Mouse (Mus musculus): ENCODE measurements around the gene Atp4b. TPM values are rescaled to one million over a fixed set of nuclear protein-coding genes. Genes with fewer than 3 reads are reported as not detected.

The Atp4b gene
- polyA plus RNA-seq (2012; rRNA removed), result 0.23 and 0.58 TPM in 2 replicates

DNA sequence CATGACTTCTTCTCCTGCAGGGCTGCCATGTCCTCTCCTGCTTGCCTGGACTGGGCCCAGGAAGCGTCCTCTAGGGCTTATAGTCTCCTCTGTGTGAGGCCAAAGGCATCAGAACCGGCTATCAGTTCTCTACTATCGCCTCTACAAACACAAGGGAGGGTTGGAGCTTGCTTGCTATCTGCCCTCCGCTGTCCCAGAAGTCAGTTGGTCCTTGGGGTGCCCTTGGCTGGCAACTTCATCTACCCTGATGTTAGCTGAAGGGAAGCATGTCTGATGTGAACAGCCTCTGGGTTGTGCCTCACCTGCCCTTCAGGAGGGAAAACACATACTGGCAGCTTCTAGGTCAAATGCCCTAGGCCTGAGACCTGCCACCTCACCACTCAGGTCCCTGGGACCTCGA is at the start of gene Atp4b:
Gene Atp4b (minus strand): TSS at position 101 of the 400 bp plus-strand sequence.
- DNase-seq (ENCODE audit: low read depth), result no peak

DNA sequence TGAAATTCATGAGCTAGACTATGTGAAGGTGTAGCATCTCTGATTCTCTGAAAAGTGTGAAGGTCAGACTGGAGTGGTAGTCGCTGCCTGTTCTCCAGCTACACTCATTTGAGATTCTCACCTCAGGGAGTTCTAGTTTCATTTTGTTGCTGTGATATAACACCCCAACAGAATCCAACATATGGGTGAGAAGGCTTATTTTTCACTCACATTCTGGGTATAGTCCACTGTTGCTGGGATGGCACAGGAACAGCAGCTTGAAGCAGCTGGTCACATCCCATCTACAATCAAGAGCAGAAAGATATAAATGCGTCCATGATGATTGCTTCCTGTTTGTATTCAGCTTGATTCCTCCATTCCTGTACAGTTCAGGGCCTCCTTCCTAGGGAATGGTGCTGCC is 45.5 kb upstream of the Atp4b start:
- no peak for DNase-seq (ENCODE audit: low read depth)

DNA sequence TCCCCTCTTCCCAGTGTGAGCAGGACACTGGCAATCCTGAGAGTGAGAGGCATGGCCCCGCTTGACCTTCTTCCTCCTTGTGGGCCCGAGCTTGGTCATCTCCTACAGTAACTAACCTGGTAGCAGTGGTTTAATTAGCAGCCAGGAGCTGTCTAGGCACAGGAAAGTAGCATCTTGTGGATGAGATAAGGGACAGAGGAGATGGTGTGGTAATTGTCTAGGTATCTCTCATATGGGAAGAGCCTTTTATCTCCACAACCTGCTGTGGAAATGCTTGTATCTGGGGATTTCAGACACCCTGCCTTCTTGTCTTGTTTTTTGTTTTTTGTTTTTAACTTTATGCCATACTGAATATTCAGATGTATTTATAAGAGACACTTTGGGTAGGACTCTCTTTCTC is 40.9 kb upstream of the Atp4b start:
- DNase-seq (ENCODE audit: low read depth), result no peak

DNA sequence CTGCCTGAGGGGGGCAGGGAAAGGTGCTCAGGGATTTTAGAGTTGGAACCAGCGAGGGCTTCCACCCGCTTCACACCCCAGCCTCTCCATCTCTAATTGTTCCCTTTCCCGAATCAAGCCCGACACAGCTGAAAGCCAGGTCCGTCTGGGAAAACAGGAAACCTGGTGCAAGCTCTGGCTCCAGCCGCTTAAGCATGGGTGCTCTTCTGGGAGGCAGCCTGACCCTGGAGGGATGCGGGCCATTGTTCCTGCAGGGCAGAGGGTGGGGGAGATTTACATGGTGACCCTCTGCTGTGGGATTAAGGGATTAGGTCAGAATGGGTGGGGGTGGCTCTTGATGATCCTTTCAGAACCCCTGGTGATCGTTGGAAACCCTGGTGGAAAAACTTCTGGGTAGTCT is 39.4 kb upstream of the Atp4b start:
- no peak for DNase-seq (ENCODE audit: low read depth)

DNA sequence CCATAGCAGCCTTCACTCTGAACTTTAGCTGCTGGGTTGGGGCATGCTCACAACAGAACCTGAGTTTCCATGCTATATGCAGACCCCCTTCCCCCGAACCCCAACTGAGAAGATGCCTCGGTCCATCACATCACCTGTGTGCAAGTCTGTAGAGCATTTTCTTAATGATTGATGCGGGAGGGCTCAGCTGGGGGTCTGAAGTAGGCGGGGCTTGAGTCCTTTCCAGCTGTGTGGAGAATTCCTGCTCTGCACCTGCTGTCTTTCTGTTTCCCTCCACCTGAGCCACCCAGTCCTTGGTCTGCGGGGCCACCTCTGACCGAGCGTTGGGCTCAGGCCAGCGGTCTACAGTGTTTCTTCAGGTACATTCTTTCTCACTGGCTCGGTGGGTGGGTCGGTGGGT is 38.3 kb upstream of the Atp4b start, which contains the start of gene Tmem255b:
Gene Tmem255b (plus strand): TSS at position 301 of the 400 bp plus-strand sequence.
- DNase-seq (ENCODE audit: low read depth), result no peak

DNA sequence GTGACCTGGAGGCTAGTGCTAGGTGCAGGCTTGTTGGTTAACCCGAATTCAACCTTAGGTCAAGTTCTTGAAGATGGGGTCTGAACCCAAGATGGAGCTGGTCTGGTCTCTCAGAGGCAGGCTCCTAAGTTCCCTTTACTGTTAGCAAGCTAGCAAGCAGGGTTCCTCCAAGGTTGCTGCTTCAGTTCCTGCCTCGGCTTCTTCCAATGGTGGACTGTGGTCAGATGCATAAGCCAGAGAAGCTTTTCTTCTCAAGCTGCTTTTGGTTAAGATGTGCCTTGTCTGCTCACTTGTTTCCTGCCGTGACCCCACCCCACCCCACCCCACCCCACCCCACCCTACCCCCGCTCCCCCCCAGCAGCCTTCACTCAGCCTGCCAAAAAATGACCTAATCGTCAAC is 36.5 kb upstream of the Atp4b start:
- no peak for DNase-seq (ENCODE audit: low read depth)

DNA sequence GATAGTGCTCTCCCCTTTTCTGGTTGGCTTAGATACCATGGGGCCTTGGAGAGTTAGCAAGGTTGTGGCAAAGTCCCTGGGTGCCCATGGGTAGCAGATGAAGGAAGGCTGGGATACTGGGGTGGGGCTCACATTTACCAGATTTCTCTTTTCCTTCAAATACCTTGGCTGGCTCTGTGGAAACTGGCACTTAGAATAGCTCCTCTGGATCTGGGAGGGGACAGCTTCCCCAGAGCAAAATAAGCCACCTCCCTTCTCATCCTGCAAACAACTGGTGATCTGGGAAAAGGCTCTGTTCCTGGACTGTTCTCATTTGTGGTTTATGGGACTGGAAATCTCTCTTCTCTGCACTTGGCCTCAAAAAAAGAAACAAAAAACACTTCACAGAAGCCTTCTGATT is 34.2 kb upstream of the Atp4b start:
- no peak for DNase-seq (ENCODE audit: low read depth)

DNA sequence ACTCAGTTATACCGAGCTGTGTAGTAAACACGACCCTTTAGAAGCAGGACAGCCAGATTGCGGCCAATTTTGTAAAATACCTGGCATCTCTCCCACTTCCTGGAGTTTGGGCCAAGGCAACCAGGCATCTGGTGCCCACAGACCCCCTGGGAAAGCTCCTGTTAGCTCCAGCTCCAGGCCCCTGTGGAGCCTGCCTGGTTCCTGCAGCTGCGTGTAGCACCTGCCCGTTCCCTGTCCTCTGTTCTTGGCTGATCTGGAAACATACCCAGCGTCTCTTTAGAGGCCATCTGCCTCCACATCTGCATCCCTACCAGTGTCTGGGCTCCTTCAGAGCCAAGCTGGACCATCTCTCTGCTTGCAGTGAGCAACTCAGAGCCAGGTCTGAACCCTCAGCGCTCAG is 33.8 kb upstream of the Atp4b start:
- no peak for DNase-seq (ENCODE audit: low read depth)

DNA sequence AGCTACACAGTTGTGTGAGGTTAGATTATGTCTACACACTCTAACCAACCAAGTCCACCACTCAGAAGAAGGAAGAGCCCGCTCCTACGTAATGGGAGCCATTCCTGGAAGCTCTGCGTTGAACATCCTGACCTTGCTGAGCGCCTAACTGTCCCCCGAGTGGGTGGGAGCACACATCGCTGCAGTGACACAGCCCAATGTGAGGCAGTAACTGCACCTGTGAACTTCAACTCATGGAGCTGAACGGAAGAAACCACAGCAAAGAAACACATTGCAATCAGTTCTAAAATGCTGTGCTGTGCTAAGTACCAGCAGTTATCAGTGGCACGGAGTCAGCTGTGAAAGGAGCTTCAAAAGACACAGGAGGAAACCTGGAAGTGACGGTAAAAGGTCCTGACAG is 31.5 kb upstream of the Atp4b start:
- no peak for DNase-seq (ENCODE audit: low read depth)

DNA sequence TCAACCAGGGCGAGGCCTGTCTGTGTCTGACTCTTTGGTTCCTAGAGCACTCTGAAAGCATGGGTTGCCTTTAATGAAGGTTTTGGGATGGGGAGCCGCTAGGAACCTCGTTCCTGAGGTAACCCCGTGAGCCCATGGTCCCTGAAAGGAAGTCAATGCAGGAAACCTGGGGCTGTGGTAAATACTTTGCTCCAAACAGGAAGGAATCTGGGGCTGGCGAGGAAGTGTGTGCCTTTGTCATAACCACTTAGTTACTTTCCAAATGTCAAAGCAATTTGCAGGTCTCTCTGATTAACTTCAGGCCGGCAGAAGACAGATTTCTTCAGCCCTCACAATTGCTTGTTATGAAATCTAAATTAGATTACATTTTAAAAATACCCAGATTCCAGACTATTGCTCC is 30.7 kb upstream of the Atp4b start:
- DNase-seq (ENCODE audit: low read depth), result no peak

DNA sequence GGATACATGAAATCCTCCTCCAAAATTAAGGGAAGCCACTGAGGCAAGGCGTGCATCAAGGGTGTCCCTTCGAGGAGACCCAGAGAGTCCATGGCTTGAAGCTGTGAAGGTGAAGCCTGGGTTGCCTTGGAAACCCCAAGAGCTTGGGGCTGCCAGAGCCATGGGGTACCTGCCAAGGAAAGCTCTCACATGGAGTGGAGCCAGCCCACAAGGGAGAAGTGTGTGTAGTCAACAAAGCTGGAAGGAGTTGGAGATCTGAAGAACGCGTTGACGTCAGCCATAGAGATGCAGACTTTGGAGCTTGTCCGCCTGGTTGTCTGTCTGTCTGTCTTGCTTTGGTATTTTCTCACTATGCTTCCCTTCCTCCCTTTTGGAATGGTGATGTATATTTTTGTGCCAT is 24.3 kb upstream of the Atp4b start:
- DNase-seq (ENCODE audit: low read depth), result no peak

DNA sequence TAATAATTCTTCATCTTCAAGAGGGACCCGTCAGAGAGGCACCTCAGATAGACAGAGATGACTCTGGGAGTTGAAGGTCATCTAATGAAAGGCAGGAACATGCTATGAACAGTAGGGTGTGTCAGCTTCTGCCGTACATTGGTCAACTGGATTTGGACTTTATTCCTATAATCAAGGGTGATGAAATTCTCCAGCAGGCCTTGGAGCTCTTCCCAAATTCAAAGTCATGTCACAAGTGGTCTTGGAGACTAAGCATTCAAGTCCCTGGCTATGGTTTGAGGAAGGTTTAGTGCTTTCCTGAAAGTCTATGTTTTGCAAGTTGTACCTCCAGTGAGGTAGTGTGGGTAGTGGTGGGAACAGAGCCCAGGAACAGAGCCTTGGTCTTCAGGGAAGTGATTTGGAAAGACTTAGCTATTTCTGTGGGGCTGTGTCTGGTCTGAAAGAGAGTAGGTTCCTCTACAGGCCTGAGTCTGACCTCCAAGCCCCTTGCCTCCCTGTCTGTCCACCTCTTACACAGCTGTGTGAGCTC is 22.6 kb upstream of the Atp4b start:
- no peak for DNase-seq (ENCODE audit: low read depth)

DNA sequence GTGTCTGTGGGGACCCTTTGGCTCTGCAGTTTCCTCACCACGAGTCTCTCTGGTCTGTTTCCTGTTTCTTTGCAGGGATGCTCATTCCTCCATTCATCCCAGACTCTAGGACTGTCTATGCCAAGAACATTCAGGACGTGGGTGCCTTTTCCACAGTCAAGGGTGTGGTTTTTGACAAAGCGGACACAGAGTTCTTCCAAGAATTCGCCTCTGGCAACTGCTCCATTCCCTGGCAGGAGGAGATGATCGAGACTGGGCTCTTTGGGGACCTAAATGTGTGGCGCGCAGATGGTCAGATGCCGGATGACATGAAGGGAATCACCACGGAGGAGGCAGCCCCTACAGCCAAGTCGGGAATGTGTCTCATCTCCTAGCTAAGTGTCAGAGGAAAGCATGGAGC is 19.3 kb upstream of the Atp4b start:
- no peak for DNase-seq (ENCODE audit: low read depth)

DNA sequence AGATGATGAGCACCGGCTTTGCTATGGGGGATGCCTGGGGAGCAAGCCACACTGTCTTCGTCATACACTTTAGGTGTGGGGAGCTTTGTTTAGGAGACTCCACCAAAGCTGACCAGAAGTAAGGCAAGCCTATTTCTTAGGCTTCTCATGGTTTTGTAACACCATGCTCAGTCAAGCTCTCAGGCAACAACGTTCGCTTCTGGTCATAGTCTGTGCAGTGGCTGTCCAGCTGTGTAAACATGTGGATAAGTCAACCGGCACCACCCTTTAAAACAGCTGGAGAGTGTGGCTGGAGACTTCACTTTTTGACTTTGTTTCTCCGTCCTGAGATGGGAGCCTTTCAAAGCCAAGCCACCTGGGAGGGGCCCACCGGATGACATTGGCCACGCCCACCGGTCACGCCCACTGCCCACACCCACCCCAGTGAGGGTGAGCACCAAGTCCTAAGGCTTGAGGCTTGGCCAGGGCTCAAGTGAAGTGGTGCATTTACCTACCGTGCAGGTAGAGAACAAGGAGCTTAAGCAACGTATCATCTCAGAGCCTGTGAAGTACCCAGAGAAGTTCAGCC is 17.3 kb upstream of the Atp4b start:
- DNase-seq (ENCODE audit: low read depth), result no peak

DNA sequence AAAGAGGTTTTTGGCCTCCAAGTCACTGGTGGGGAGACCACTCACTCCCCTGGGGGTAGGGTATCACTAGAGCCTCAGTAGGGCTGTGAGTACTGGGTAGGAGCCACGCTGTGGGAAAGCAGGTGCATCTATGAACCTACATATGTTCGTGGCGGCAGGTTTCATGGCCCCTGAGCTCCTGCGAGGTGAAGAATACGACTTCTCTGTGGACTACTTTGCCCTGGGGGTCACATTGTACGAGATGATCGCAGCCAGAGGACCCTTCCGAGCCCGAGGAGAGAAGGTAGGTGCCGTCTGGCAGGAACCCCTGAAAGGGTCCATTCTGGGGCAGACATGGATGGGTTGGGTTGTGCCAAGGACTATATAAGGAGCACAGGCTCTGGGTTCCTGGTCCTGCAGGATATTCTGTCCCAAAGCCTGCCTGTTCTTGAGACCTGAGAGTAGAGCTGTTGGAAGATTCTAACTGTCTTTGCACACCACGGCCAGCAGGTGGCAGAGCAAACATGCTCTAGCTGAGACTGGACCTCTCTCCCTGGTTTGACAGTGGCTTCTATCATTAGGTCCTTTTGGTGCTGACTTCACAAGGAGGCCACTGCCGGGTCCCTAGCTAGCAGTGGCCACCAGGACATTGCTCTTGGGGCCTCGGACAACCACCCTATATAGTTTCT is 16.4 kb upstream of the Atp4b start:
- DNase-seq (ENCODE audit: low read depth), result no peak

DNA sequence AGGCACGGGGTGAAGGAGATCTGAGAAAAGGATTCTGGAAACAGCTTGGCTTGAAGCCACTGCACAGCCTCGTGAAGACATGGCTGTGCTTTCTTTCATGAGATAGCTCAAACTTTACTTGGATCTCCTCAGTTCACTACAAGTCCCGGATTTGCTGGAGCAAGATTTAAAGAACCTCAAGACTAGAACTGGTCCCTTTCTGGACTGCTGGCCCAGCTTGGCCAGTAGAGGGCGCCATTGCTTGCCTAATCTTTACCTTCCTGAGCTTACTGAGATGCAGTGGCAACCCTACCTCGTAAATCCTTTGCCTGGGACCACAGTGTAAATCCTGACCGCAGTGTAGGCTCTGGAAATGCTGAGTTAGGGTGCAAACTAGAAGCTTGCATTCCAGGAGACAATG is 15.0 kb upstream of the Atp4b start:
- no peak for DNase-seq (ENCODE audit: low read depth)

DNA sequence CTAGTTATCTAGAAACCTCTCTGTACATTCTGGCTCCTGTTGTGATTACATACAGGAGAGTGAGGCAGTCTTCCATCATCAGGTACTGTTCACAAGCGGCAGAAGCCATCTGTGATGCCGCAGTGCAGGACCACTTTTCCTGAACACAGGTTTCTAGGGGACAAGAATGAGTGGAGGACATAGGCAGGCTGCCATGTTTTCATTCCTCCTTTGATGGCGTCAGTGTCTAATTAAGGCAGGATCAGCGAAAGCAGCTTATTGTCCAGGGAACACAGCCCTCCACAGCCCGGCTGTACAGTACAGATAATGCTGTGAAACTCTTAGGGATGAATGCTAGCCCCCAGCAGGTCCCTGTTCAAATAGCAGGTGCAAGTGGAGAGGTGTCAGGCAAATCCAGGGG is 9.4 kb upstream of the Atp4b start:
- DNase-seq (ENCODE audit: low read depth), result no peak

DNA sequence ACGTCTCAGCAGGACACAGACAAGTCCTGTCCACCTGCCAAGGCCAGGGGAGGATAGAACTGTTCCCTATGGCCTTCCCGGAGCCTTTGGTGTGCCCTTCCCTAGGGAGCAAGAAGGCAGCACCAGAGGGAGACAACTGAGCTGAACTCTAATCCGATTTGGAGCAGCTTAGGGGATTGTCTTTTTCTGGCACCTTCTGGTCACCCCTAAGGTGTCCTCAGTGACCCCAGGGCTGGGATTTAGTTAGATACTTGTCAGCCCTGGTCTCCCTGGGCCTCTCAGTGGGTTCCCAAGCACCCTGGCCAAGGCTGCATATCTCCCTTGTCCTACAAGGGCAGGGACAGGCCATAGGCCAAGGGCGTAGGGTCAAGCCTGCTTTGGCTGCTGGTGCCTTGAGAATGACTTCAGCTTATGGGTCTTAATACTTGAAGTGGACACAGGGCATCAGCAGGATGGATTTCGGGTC is 8.1 kb upstream of the Atp4b start, which contains the start of gene Grk1:
Gene Grk1 (plus strand): TSS at position 416 of the 466 bp plus-strand sequence.
- no peak for DNase-seq (ENCODE audit: low read depth)

DNA sequence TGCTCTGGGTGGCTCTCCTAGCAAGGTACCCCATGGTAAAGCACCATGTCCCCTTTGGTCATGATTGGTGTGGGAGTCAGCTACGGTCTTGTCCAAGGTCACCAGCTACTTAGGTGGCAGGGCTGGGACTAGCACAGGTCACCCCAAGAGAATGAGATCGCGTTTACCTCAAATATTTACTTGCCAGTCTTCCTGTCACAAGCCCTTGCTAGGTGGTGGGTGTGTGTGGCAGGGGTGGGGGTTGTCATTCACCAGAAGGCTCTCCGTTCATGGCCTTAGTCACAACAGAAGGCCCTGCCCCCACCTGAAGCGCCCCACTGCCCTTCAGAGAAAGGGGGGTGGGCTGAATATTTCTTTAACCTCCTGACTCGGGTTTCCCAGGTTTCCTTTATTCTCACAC is 6.9 kb upstream of the Atp4b start:
- DNase-seq (ENCODE audit: low read depth), result no peak

DNA sequence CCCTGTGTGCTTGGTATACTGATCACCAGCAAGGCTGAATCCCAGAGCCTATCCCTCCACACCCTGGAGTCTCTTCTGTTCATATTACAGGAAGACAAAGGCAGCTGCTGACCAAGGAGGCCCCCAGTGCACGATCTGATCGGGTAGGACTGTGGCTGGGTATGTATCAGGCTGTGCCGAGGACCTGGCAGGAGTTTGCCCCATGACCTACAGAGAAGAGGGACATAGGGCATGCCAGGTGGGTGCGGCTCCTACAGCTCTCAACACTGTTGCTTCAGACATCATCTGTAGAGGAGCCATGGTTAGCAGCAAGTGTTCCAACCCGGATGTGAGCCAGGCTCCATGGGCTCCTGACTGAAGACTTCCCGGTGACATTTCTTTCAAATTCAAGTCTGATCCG is 2.8 kb downstream of the Atp4b start:
- DNase-seq (ENCODE audit: low read depth), result no peak

DNA sequence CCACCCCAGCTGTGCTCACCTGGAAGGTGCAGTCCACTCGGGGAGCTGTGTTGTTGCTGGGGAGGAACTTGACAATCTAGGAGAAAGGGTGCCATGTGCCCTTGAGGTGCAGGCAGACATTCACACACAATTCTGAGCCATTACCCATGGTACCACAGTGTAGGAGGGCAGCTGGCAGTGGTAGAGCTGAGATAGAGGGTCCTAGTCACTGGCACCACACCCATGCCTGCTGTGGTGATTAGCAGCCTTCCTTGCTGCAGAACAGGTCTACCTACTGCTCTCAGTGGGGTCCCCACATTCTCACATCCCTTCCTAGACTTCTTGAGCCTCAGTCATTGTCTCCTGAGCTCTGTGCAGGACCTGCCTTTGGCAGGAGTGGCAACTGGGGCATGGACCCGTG is 7.9 kb downstream of the Atp4b start:
- no peak for DNase-seq (ENCODE audit: low read depth)

DNA sequence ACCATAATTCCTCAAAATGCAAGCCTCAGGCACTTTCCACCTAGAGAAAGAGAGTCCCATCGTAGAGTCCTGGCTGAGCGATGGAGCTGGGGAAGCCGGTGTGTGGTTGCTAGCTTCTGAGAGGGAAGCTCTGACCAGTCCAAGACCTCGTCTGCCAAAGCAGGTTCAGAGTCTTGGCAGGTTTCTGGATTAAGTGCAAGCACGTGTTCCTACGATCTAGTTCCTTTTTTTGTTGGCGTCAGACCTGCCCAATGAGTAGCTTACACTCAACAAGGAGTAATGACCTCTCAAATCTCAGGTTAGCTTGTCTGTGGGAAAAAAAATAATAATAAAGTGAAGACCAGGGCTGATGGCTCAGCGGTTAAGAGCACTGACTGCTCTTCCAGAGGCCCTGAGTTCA is 8.9 kb downstream of the Atp4b start:
- no peak for DNase-seq (ENCODE audit: low read depth)

DNA sequence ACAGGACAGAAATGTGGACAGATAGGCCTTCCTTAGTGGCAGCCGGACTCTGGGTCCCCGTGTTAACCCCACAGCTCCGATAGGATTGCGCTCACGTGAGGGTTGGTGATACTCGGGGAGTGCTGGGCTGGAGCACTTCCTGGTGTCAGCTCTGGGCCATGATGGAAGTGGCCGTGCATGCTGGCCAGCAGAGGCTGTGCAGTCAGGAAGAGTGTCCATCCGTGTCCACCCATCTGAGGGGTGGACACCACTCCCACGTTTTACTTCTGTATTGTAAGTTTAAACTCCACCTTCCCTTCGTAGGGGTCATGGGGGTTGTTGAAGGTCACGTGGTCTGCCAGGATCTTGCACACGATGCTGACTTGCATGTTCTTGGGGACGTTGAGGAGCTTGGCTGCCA is 10.3 kb downstream of the Atp4b start:
- DNase-seq (ENCODE audit: low read depth), result no peak

DNA sequence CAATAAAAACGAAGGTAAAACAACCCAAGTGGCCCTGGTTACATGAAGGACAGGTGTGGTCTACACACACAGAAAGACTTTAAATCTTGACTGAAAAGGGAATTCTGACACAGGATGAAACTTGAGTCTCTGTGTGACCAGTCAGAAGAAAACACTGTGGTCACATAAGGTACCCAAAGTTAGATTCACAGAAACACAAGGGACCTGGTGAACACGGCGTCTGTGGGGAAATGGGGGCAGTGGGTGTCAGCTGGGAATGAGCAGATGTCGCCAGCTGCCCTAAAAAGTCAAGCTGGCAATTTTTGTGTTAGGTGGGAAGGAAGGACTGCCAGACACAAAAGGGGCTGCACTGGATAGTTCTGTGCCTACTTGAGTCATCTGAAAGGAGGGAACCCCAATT is 13.6 kb downstream of the Atp4b start:
- no peak for DNase-seq (ENCODE audit: low read depth)

All from gonadal fat pad, adult 2 months (tissue).